Mouse (Mus musculus) spleen, postnatal 4 days (tissue): Measurements from ENCODE around the gene Pigk.

ENCODE experiments used
- DNase-seq, 2 experiments: peaks; one replicate each; pipeline ENCODE4 v3.0.0; 2022; ENCODE audit warnings: low spot score in 2 of 2

The Pigk gene

GRCm38 (mm10) chr3:152980978-152981974, 267.4 kb downstream of the Pigk start:
- no peak for DNase-seq

- no peak for DNase-seq
These were observed 268.1 kb downstream of the Pigk start, which contains the start of gene St6galnac5 for GRCm38 (mm10) chr3:152981988-152982387. Gene St6galnac5 (minus strand): TSS chr3:152982246.

DNA sequence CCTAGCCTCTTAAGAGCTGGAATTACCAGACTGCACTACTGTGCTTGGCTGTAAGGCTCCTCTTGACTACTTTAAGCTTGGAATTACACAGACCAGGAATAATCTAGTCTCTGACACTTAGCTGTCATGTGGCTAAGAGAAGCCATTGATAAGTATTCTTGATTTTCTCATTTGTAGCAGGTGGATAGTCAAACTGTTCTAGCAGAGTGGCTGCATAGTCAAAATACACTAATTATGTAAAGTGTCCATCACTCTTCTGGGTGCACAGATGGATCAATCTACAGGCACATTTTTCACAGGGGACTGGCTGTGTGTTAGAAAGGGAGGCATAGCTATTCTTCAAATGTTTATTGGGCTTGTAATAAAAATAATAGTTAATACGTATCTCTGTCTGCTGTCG, 276.9 kb downstream of the Pigk start:
- DNase-seq = no peak

GRCm38 (mm10) chr3:152993608-152994007, 279.7 kb downstream of the Pigk start:
- DNase-seq = no peak

- DNase-seq = no peak
These were observed 284.2 kb downstream of the Pigk start for GRCm38 (mm10) chr3:152998106-152998505.

DNA sequence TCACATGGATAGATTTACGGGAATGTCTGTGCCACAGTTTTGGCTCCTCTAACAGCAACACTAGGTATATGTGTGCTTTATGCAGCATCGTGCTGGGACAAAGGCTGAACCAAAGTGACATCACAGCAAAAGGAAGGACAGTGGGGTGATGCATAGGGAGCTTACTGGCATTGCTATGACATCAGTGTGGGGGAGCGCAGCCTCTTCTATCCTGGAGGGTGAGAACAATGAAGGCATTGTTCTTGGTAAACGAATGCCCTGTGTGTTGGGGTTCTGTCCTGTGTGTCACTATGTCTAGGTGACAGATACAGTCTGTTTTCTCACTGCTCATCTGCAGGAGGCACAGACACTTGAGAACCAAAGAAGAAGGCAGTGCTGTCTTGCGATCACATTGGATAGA, 285.0 kb downstream of the Pigk start:
- no peak for DNase-seq

DNA sequence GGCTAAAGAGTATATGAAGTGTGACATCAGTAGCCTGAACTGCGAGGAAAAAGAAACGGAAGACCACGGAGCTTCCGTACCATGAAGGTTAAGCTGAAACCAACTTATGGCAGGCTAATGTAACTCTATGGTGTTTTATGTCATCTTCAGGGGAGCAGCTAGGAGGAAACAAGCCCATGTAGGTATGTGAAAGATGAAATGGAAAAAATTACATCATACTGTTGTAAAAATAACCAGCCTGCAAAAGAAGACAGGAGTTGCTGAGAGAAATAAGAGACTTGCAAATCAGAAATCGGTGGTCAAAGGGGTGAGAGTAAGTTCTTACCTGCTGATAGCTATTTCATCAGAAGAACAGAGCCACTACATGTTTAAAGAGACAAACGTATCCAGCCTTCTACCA, 293.0 kb downstream of the Pigk start:
- no peak for DNase-seq

- no peak for DNase-seq
These were observed 302.5 kb downstream of the Pigk start for GRCm38 (mm10) chr3:153016355-153016754.

DNA sequence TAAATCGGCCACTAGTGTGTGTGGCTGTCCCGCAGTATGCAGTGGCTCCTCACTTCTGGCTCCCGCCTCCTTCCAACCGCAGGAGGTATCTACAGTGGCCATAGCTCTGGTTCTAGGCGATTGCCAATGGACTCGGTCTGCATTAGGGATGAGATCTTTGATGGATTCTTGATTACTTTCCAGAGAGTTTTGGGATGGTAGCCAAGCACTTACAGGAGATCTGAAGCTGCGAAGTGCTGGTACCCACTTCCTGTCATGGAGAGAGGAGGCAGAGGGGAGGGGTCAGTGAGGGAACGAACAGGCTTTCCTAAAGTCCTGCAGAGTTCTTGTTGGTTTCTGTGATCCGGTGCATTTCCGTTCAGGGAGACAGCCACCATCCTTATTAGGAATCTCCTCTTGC, 304.2 kb downstream of the Pigk start:
- no peak for DNase-seq

GRCm38 (mm10) chr3:153024016-153024415, 310.1 kb downstream of the Pigk start:
- no peak for DNase-seq
